Mouse (Mus musculus) lung, adult 2 months (tissue): Measurements from ENCODE around the gene Atg9b.

Experiments used
- CTCF ChIP-seq: fragments of 200-500 bp; IDR thresholded peaks from 2 replicates; pipeline ENCODE4 v1.5.1; 2011; ENCODE audit warnings: mild to moderate bottlenecking, low read length, control low read depth; ENCODE audit not compliant: insufficient read depth
- POLR2A ChIP-seq: fragments of 200-500 bp; IDR thresholded peaks from 2 replicates; pipeline ENCODE4 v1.6.1; 2011; ENCODE audit warnings: low read depth, mild to moderate bottlenecking, control low read depth, low read length, borderline replicate concordance; ENCODE audit errors: extremely low read depth

DNA sequence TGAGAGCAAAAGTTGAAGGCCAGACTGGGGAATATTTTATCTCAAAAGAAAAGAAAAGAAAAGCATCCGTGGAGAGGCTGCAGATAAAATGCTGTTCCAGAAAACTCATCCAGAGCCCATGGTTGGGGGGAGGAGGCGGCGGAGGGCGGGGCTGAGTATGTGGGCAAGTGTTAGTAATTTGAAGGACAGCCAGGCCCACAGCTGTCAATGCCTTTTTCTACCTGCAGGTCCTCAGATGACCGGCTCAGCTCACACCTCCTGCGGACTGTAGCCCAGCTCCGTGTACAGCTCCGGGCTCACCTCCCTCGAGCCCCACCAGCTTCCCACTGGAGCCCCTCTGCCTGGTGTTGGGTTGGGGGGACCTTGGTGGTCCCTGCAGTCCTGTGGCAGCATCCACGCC is 7.7 kb upstream of the Atg9b start:
- TF ChIP-seq CTCF (no peak), POLR2A (no peak)
